Mouse (Mus musculus): ENCODE data around the gene BC034090. TPM values are rescaled to one million over a fixed set of nuclear protein-coding genes. Genes with fewer than 3 reads are reported as not detected.

BC034090 gene
- polyA plus RNA-seq, 1 experiment from 2014 or later: 3.2 TPM

DNA sequence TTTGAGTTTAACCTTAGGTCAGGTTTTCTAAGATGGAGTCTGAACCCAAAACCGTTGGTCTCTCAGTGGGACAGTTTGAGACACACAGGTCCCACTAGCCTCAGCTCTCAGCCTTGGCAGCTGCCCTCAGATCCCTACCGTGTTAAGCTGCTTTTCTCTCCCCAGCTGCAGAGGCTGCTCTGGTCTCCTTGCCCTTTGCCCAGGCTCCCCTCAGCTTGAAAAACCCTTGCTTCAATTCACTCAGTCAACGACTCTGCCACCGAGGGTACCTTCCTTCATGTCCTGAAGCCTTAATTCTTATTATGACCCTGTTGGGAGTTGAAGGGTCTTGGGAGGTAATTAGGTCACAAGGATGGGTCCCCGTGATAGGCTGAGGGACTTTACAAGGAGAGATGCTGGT is 5.7 kb upstream of the BC034090 start:
- no peak for ATAC-seq (replicated peaks; ENCODE audit: low FRiP score)
- H3K9ac ChIP-seq (ENCODE audit: low read length): no peak overlapping the region
- H3K27ac ChIP-seq (ENCODE audit: low read depth, low read length): no peak overlapping the region
- 39% methylated on average over 5 of the region's 5 CpGs for WGBS
- DNase-seq (ENCODE audit: low spot score): no peak
- no peak overlapping the region for H3K4me2 ChIP-seq (ENCODE audit: low read depth, low read length, severe bottlenecking)
- H3K4me1 ChIP-seq (replicated peaks; ENCODE audit: control insufficient read depth, insufficient read depth, low read length): no peaks in the 10 kb centered on the region
- H3K9me3 ChIP-seq (ENCODE audit: control insufficient read depth, low read length): no peaks in the 10 kb centered on the region
- H3K4me3 ChIP-seq (ENCODE audit: low read depth, low read length): no peak overlapping the region
- H3K36me3 ChIP-seq (ENCODE audit: control insufficient read depth, insufficient read depth, low read length): no peaks in the 10 kb centered on the region
- peaks cover 3% of the 10 kb centered on the region; the same call in 1 of the 2 replicates for H3K27me3 ChIP-seq (ENCODE audit: control insufficient read depth, insufficient read depth, low read length)

DNA sequence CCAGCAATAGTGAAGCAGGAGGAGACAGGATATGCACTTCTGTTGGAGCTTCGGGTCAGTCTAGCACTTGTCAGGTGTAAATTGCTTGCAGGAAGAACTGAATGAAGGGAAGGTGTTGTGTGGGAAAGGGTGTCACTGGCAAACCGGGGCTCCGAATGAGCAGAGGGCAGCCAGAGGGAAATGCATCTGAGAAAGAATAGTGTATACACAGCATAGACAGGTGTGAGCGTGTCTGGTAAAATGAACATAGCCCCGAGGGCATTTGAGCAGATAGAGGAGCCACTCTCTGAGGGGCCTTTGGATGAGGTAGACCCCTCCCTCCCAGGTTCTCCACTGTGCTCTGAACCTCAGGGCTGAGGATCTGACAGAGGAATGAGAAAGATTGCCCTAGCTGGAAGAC is 3.8 kb upstream of the BC034090 start:
- Histone ChIP-seq H3K9me3 (ENCODE audit: control insufficient read depth, low read length) (no peaks in the 10 kb centered on the region), H3K4me2 (ENCODE audit: low read depth, low read length, severe bottlenecking) (no peak overlapping the region), H3K4me1 (replicated peaks; ENCODE audit: control insufficient read depth, insufficient read depth, low read length) (peaks cover 5% of the 10 kb centered on the region; the same call in 1 of the 2 replicates), H3K4me3 (ENCODE audit: low read depth, low read length) (no peak overlapping the region), H3K27me3 (ENCODE audit: control insufficient read depth, insufficient read depth, low read length) (peaks cover 9% of the 10 kb centered on the region; the same call in 1 of the 2 replicates), H3K36me3 (ENCODE audit: control insufficient read depth, insufficient read depth, low read length) (no peaks in the 10 kb centered on the region), H3K27ac (ENCODE audit: low read depth, low read length) (no peak overlapping the region), H3K9ac (ENCODE audit: low read length) (no peak overlapping the region)
- DNase-seq (ENCODE audit: low spot score) (peak; percentile 42), ATAC-seq (replicated peaks; ENCODE audit: low FRiP score) (no peak)
- 82% methylated on average over 5 of the region's 5 CpGs for WGBS

DNA sequence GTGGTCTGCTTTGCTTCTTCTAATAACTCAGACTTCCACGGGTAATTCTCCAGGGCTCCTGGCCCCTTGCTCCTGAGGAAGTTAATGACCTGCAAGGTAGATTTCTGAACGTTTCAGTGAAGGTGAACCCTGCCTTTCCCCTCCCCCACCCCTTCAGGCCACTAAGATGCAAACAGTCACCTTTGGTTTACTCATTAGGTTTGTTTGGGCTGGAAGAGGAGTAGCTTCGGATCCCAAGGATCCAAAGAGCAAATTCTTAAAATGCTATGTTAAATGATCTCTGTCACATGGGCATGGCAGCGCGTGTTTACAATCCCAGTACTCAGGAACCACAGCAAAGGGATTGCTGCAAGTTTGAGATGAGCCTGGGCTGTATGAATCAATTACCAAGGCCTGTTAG is 3.2 kb upstream of the BC034090 start:
- H3K4me3 ChIP-seq (ENCODE audit: low read depth, low read length): no peak overlapping the region
- H3K9me3 ChIP-seq (ENCODE audit: control insufficient read depth, low read length): no peaks in the 10 kb centered on the region
- H3K9ac ChIP-seq (ENCODE audit: low read length): no peak overlapping the region
- peaks cover 9% of the 10 kb centered on the region; the same call in 1 of the 2 replicates for H3K27me3 ChIP-seq (ENCODE audit: control insufficient read depth, insufficient read depth, low read length)
- peaks cover 5% of the 10 kb centered on the region; the same call in 1 of the 2 replicates for H3K4me1 ChIP-seq (replicated peaks; ENCODE audit: control insufficient read depth, insufficient read depth, low read length)
- 56% methylated on average over 5 of the region's 5 CpGs for WGBS
- no peak overlapping the region for H3K27ac ChIP-seq (ENCODE audit: low read depth, low read length)
- H3K4me2 ChIP-seq (ENCODE audit: low read depth, low read length, severe bottlenecking): no peak overlapping the region
- no peak for ATAC-seq (replicated peaks; ENCODE audit: low FRiP score)
- no peaks in the 10 kb centered on the region for H3K36me3 ChIP-seq (ENCODE audit: control insufficient read depth, insufficient read depth, low read length)
- no peak for DNase-seq (ENCODE audit: low spot score)

DNA sequence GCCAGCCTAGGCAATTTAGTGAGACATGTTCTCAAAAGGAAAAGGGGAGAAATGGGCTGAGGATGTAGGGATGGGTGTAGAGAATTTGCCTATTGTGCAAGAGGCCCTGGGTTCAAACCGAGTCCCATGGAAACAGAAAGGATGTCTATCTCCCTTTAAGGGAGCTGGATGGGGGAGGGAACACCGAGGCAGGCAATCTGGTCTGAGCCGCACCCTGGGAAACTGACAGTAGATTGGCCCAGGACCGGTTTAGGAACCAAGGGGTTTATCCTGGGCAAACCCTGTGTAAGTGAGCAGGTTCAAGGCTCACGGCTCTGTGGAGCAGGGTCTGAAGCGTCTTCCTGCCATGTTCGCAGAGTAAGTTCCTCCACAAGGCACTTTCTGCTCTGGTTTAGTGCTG is 1.3 kb upstream of the BC034090 start:
- DNase-seq (ENCODE audit: low spot score): peak; percentile 46
- Histone ChIP-seq H3K27ac (ENCODE audit: low read depth, low read length) (no peak overlapping the region), H3K4me2 (ENCODE audit: low read depth, low read length, severe bottlenecking) (no peak overlapping the region), H3K36me3 (ENCODE audit: control insufficient read depth, insufficient read depth, low read length) (no peaks in the 10 kb centered on the region), H3K9me3 (ENCODE audit: control insufficient read depth, low read length) (no peaks in the 10 kb centered on the region), H3K4me1 (replicated peaks; ENCODE audit: control insufficient read depth, insufficient read depth, low read length) (peaks cover 5% of the 10 kb centered on the region; the same call in 1 of the 2 replicates), H3K9ac (ENCODE audit: low read length) (no peak overlapping the region), H3K27me3 (ENCODE audit: control insufficient read depth, insufficient read depth, low read length) (peaks cover 9% of the 10 kb centered on the region; the same call in 1 of the 2 replicates), H3K4me3 (ENCODE audit: low read depth, low read length) (no peak overlapping the region)
- no peak for ATAC-seq (replicated peaks; ENCODE audit: low FRiP score)
- 72% methylated on average over 7 of the region's 7 CpGs for WGBS

DNA sequence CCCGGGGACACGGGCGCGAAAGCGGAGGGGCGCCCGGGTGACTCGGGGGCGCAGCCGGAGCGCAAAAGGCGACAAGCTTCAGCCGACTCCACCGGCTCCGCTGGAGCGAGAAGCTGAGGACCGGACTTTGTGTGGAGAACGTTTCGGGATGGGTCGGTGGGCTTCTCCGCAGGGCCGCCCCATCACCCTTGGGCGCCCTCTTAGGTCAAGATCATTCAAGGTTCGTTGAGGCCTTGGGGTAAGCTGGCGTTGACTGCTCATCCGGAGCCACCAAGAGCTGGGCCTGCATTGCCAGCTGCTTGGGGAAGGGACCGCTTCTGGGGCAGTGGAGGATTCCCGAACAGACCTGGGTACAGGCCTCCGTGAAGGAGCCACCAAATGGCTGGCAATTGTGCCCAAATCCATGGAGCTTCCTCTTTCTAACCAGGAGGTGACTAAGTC is 547 bp upstream of the BC034090 start:
- 2% methylated on average over 29 of the region's 29 CpGs for WGBS
- no peak overlapping the region for H3K27ac ChIP-seq (ENCODE audit: low read depth, low read length)
- DNase-seq (ENCODE audit: low spot score) (peak; percentile 72), ATAC-seq (replicated peaks; ENCODE audit: low FRiP score) (peak; percentile 19; the same call in 1 of the 2 replicates)
- peak overlapping the region; percentile 45 for H3K4me3 ChIP-seq (ENCODE audit: low read depth, low read length)
- no peaks in the 10 kb centered on the region for H3K36me3 ChIP-seq (ENCODE audit: control insufficient read depth, insufficient read depth, low read length)
- peak overlapping the region; percentile 83 for H3K4me2 ChIP-seq (ENCODE audit: low read depth, low read length, severe bottlenecking)
- H3K4me1 ChIP-seq (replicated peaks; ENCODE audit: control insufficient read depth, insufficient read depth, low read length): peaks cover 5% of the 10 kb centered on the region; the same call in 1 of the 2 replicates
- H3K9ac ChIP-seq (ENCODE audit: low read length): peak overlapping the region; percentile 63
- H3K9me3 ChIP-seq (ENCODE audit: control insufficient read depth, low read length): no peaks in the 10 kb centered on the region
- H3K27me3 ChIP-seq (ENCODE audit: control insufficient read depth, insufficient read depth, low read length): peaks cover 9% of the 10 kb centered on the region; the same call in 1 of the 2 replicates

DNA sequence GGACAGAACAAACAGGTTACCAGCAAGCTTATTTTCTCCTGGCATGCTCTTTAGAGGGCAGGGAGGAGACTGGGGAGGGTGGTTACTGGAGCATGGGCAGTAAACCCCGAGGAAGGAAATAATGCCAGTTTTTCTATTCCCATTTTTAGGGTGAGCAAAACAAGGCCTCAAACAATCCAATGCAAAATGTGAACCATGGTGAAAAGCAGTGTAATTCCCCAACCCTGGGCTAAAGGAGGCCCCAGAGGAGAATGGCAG is 1.8 kb downstream of the BC034090 start:
- DNase-seq (ENCODE audit: low spot score) (no peak), ATAC-seq (replicated peaks; ENCODE audit: low FRiP score) (no peak)
- H3K9ac ChIP-seq (ENCODE audit: low read length): no peak overlapping the region
- no peaks in the 10 kb centered on the region for H3K9me3 ChIP-seq (ENCODE audit: control insufficient read depth, low read length)
- peaks cover 9% of the 10 kb centered on the region; the same call in 1 of the 2 replicates for H3K27me3 ChIP-seq (ENCODE audit: control insufficient read depth, insufficient read depth, low read length)
- no peaks in the 10 kb centered on the region for H3K36me3 ChIP-seq (ENCODE audit: control insufficient read depth, insufficient read depth, low read length)
- peaks cover 13% of the 10 kb centered on the region; the same call in 1 of the 2 replicates for H3K4me1 ChIP-seq (replicated peaks; ENCODE audit: control insufficient read depth, insufficient read depth, low read length)
- 74% methylated on average over 1 of the region's 1 CpGs for WGBS
- no peak overlapping the region for H3K4me3 ChIP-seq (ENCODE audit: low read depth, low read length)
- H3K4me2 ChIP-seq (ENCODE audit: low read depth, low read length, severe bottlenecking): no peak overlapping the region
- H3K27ac ChIP-seq (ENCODE audit: low read depth, low read length): no peak overlapping the region

DNA sequence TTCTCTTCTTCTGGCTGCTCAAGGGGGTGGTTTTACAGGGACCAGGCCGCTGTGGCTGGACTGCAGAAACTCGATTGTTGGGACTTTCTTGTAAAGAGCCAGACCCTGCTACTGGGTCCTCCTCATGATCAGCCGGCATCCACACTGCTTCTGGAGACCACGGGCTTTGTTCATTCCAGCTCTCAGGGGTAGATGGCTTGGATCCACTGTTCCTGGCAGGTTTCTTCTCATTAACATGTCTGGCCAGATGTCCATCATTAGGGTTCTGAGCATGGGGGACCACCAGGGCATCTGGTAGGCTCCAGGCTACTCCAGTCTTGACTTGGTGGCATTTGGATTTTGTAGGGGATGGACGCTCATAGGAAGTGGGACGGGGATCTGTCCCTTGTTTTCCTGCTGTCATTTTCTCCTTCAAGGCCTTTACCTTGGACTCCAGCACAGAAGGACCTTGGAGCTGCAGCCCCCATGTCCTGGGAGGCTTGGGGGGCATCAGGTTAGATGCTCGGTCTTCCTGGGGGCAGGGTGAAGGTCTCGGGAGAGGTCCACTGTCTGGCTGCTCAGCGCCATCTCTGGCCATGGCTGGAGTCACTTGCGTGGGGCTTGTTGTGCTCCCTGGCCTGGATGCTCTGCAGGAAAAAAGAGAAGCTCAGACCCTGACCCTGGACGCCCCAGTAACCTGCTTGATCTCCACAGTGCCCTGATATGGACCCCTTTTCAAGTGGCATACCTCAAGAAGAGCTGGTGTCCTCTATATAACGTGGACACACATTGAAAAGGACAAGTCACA is 2.4 kb downstream of the BC034090 start:
- no peak overlapping the region for H3K9ac ChIP-seq (ENCODE audit: low read length)
- no peak overlapping the region for H3K4me2 ChIP-seq (ENCODE audit: low read depth, low read length, severe bottlenecking)
- no peaks in the 10 kb centered on the region for H3K36me3 ChIP-seq (ENCODE audit: control insufficient read depth, insufficient read depth, low read length)
- H3K4me3 ChIP-seq (ENCODE audit: low read depth, low read length): no peak overlapping the region
- no peak for ATAC-seq (replicated peaks; ENCODE audit: low FRiP score)
- H3K27me3 ChIP-seq (ENCODE audit: control insufficient read depth, insufficient read depth, low read length): peaks cover 9% of the 10 kb centered on the region; the same call in 1 of the 2 replicates
- H3K4me1 ChIP-seq (replicated peaks; ENCODE audit: control insufficient read depth, insufficient read depth, low read length): peaks cover 13% of the 10 kb centered on the region; the same call in 1 of the 2 replicates
- H3K27ac ChIP-seq (ENCODE audit: low read depth, low read length): no peak overlapping the region
- DNase-seq (ENCODE audit: low spot score): no peak
- H3K9me3 ChIP-seq (ENCODE audit: control insufficient read depth, low read length): no peaks in the 10 kb centered on the region
- 77% methylated on average over 12 of the region's 12 CpGs for WGBS

DNA sequence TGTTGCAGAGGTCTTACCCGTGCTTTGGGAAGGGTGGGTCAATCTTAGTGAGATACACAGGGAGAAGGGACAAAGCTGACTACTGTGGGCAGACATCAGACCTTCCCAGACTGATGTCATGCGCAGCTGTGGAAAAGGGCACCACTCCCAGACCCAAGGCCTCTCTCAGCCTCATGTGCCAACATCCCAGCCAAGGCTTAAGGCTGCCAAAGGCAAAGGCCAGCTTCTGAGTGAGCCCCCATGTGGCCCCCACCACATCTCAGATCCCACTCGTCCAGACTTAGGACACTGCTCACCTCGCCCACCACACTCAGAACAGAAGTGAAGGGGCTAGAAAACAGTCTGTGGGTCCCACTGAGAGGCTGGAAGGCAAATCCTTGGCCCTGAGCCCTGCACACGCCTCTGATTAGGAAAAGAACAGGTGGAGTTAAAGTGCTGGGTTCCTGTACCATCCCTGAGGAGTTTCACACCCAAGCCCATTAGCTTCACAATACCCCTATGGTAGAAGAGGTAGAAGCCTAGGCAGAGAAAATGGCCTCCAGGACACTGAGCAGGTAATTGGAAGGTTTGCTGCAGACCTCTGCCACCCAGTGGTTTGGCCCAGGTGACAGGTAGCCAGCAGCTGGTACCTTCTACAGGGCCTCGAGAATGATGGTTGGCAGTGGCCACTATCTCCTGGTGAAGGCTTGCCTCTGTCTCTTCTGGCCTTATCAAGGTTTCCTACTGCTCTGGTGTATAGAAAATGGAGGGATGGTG is 4.1 kb downstream of the BC034090 start:
- Histone ChIP-seq H3K27ac (ENCODE audit: low read depth, low read length) (no peak overlapping the region), H3K9me3 (ENCODE audit: control insufficient read depth, low read length) (no peaks in the 10 kb centered on the region), H3K9ac (ENCODE audit: low read length) (no peak overlapping the region), H3K4me1 (replicated peaks; ENCODE audit: control insufficient read depth, insufficient read depth, low read length) (peaks cover 19% of the 10 kb centered on the region; the same call in 1 of the 2 replicates), H3K4me2 (ENCODE audit: low read depth, low read length, severe bottlenecking) (no peak overlapping the region), H3K36me3 (ENCODE audit: control insufficient read depth, insufficient read depth, low read length) (no peaks in the 10 kb centered on the region), H3K4me3 (ENCODE audit: low read depth, low read length) (no peak overlapping the region), H3K27me3 (ENCODE audit: control insufficient read depth, insufficient read depth, low read length) (peaks cover 8% of the 10 kb centered on the region; the same call in 1 of the 2 replicates)
- ATAC-seq (replicated peaks; ENCODE audit: low FRiP score): no peak
- WGBS: 76% methylated on average over 6 of the region's 6 CpGs
- no peak for DNase-seq (ENCODE audit: low spot score)
